Mouse (Mus musculus) lung, postnatal 0 days (tissue): ENCODE data around the gene Lsp1. TPM values are rescaled to one million over a fixed set of nuclear protein-coding genes. Genes with fewer than 3 reads are reported as not detected.

ENCODE experiments used
- ATAC-seq: fragments of 200-750 bp; cut with Nextera tagmentation; 2 replicates; pipeline ENCODE4 v1.8.0; 2017; ENCODE audit warnings: moderate library complexity
- DNase-seq: peaks from one replicate; pipeline ENCODE4 v3.0.0-alpha.2; 2016; ENCODE audit warnings: low spot score
- H3K27ac ChIP-seq: fragments of 300-500 bp; sonication (generic); 2 replicates; pipeline ENCODE4 v1.5.1; 2014; ENCODE audit warnings: antibody characterized with exemption, mild to moderate bottlenecking, low read length, mixed read lengths
- H3K27me3 ChIP-seq: fragments of 300-500 bp; sonication (generic); replicated peaks from 2 replicates; pipeline ENCODE4 v1.6.1; 2014; ENCODE audit warnings: low read length, mixed read lengths; ENCODE audit not compliant: insufficient read depth
- H3K36me3 ChIP-seq: fragments of 300-500 bp; sonication (generic); 2 replicates; pipeline ENCODE4 v1.6.1; 2014; ENCODE audit warnings: low read length, mixed read lengths; ENCODE audit not compliant: insufficient read depth
- H3K4me1 ChIP-seq: fragments of 300-500 bp; sonication (generic); 2 replicates; pipeline ENCODE4 v1.6.1; 2014; ENCODE audit warnings: antibody characterized with exemption, low read depth, low read length, mixed read lengths; ENCODE audit not compliant: insufficient read depth
- H3K4me2 ChIP-seq: fragments of 300-500 bp; sonication (generic); replicated peaks from 2 replicates; pipeline ENCODE4 v1.6.1; 2014; ENCODE audit warnings: low read depth, mild to moderate bottlenecking, low read length, moderate library complexity, mixed read lengths
- H3K4me3 ChIP-seq: fragments of 300-500 bp; sonication (generic); 2 replicates; pipeline ENCODE4 v1.5.1; 2014; ENCODE audit warnings: low read depth, low read length
- H3K9ac ChIP-seq: fragments of 300-500 bp; sonication (generic); replicated peaks from 2 replicates; pipeline ENCODE4 v1.6.1; 2014; ENCODE audit warnings: low read depth, mild to moderate bottlenecking
- H3K9me3 ChIP-seq: fragments of 300-500 bp; sonication (generic); 2 replicates; pipeline ENCODE4 v1.6.1; 2016; ENCODE audit warnings: low read length, mixed read lengths
- CTCF ChIP-seq: IDR thresholded peaks from 2 replicates; pipeline ENCODE4 v1.5.1; 2016; ENCODE audit warnings: antibody characterized with exemption, mild to moderate bottlenecking
- EP300 ChIP-seq: IDR thresholded peaks from 2 replicates; pipeline ENCODE4 v1.6.1; 2016; ENCODE audit warnings: antibody characterized with exemption, mild to moderate bottlenecking, control low read depth
- WGBS: fragments of 180-500 bp; shearing (Covaris S2); extraction: QIAGEN DNeasy Blood & Tissue Kit; methylation state at CpG from one replicate; pipeline ENCODE4 v1.1.7; 2014; 5-methylcytosine and 5-hydroxymethylcytosine counted together
- polyA plus RNA-seq: library from polyadenylated mRNA; unstranded; fragments of >200 nt; fragmentation: Nextera tagmentation; extraction: Ambion mirVana; gene quantifications from 2 replicates; pipeline ENCODE4 v1.2.1, GENCODE M21; 2015

The Lsp1 gene
- polyA plus RNA-seq, 1 experiment from 2014 or later = 92.3 TPM

- H3K9me3 ChIP-seq = no peaks in the 10 kb centered on the region
- no peak overlapping the region for H3K4me3 ChIP-seq
- no peaks in the 10 kb centered on the region for H3K27me3 ChIP-seq
- no peak for DNase-seq
- H3K9ac ChIP-seq = no peak overlapping the region
- H3K4me2 ChIP-seq = no peak overlapping the region
- TF ChIP-seq CTCF (no peak), EP300 (no peak)
- no peaks in the 10 kb centered on the region for H3K36me3 ChIP-seq
- no peak for ATAC-seq
- peaks cover 8% of the 10 kb centered on the region; the same call in 1 of the 2 replicates for H3K4me1 ChIP-seq
- 75% methylated on average over 4 of the region's 4 CpGs for WGBS
- H3K27ac ChIP-seq = no peak overlapping the region
Measured at GRCm38 (mm10) chr7:142531973-142532521, 71.4 kb downstream of the Lsp1 start.

- Histone ChIP-seq H3K9me3 (no peaks in the 10 kb centered on the region), H3K4me3 (peak within 1 kb of the TSS; percentile 76), H3K4me1 (peaks cover 8% of the 10 kb centered on the region; the same call in 1 of the 2 replicates), H3K9ac (peak within 1 kb of the TSS; percentile 65), H3K27me3 (no peaks in the 10 kb centered on the region), H3K27ac (peak within 1 kb of the TSS; percentile 91), H3K36me3 (no peaks in the 10 kb centered on the region), H3K4me2 (peak within 1 kb of the TSS; percentile 79)
- DNase-seq (no peak), ATAC-seq (peak; percentile 54)
- TF ChIP-seq EP300 (no peak), CTCF (no peak)
- 3% methylated on average over 17 of the region's 17 CpGs for WGBS
Measured at GRCm38 (mm10) chr7:142532671-142533058, 72.1 kb downstream of the Lsp1 start, which contains the start of gene Mrpl23. Mrpl23 (plus strand) TSS chr7:142532686.

GRCm38 (mm10) chr7:142533059-142533855, 72.6 kb downstream of the Lsp1 start:
- peak overlapping the region; percentile 79 for H3K4me2 ChIP-seq
- peak; percentile 92 for DNase-seq
- peak overlapping the region; percentile 91 for H3K27ac ChIP-seq
- H3K4me3 ChIP-seq = peak overlapping the region; percentile 76
- ATAC-seq = peak; percentile 93
- H3K27me3 ChIP-seq = no peaks in the 10 kb centered on the region
- under 1% methylated on average over 40 of the region's 44 CpGs for WGBS
- TF ChIP-seq EP300 (no peak), CTCF (peak; percentile 89)
- peaks cover 8% of the 10 kb centered on the region; the same call in 1 of the 2 replicates for H3K4me1 ChIP-seq
- no peaks in the 10 kb centered on the region for H3K9me3 ChIP-seq
- H3K36me3 ChIP-seq = no peaks in the 10 kb centered on the region
- peak overlapping the region; percentile 65 for H3K9ac ChIP-seq

GRCm38 (mm10) chr7:142535116-142535515, 74.5 kb downstream of the Lsp1 start:
- H3K27ac ChIP-seq = 0 out of 2 replicates have a peak overlapping the region, but pooled peaks have one; percentile 20
- 44% methylated on average over 4 of the region's 4 CpGs for WGBS
- no peak for DNase-seq
- no peaks in the 10 kb centered on the region for H3K9me3 ChIP-seq
- peaks cover 8% of the 10 kb centered on the region; the same call in 1 of the 2 replicates for H3K4me1 ChIP-seq
- H3K4me2 ChIP-seq = no peak overlapping the region
- no peaks in the 10 kb centered on the region for H3K36me3 ChIP-seq
- no peak overlapping the region for H3K9ac ChIP-seq
- TF ChIP-seq EP300 (no peak), CTCF (no peak)
- H3K27me3 ChIP-seq = no peaks in the 10 kb centered on the region
- no peak for ATAC-seq
- H3K4me3 ChIP-seq = no peak overlapping the region

GRCm38 (mm10) chr7:142535832-142536231, 75.2 kb downstream of the Lsp1 start:
- 87% methylated on average over 5 of the region's 5 CpGs for WGBS
- TF ChIP-seq EP300 = no peak
- no peak for TF ChIP-seq CTCF
- Histone ChIP-seq H3K4me1 (peaks cover 8% of the 10 kb centered on the region; the same call in 1 of the 2 replicates), H3K27ac (0 out of 2 replicates have a peak overlapping the region, but pooled peaks have one; percentile 20), H3K9me3 (no peaks in the 10 kb centered on the region), H3K4me3 (no peak overlapping the region), H3K36me3 (no peaks in the 10 kb centered on the region), H3K9ac (no peak overlapping the region), H3K27me3 (no peaks in the 10 kb centered on the region), H3K4me2 (no peak overlapping the region)
- DNase-seq = no peak
- no peak for ATAC-seq

- TF ChIP-seq EP300 (no peak), CTCF (no peak)
- 72% methylated on average over 5 of the region's 5 CpGs for WGBS
- Histone ChIP-seq H3K9me3 (no peaks in the 10 kb centered on the region), H3K4me1 (peaks cover 8% of the 10 kb centered on the region; the same call in 1 of the 2 replicates), H3K36me3 (no peaks in the 10 kb centered on the region), H3K4me2 (no peak overlapping the region), H3K4me3 (no peak overlapping the region), H3K27me3 (no peaks in the 10 kb centered on the region), H3K9ac (no peak overlapping the region), H3K27ac (no peak overlapping the region)
- ATAC-seq (no peak), DNase-seq (no peak)
Measured at GRCm38 (mm10) chr7:142537181-142537580, 76.6 kb downstream of the Lsp1 start.
